Mouse (Mus musculus) ES-E14 (cell line): ENCODE data around the gene Pik3ip1.

Source experiments
- CHD2 ChIP-seq: IDR thresholded peaks from 2 replicates; pipeline ENCODE4 v1.6.1; 2014; ENCODE audit warnings: mild to moderate bottlenecking, low read depth, low read length, inconsistent platforms
- HCFC1 ChIP-seq: IDR thresholded peaks from 2 replicates; pipeline ENCODE4 v1.6.1; 2012; ENCODE audit warnings: low read length, inconsistent platforms, borderline replicate concordance; ENCODE audit not compliant: insufficient read depth
- MAFK ChIP-seq: IDR thresholded peaks from 2 replicates; pipeline ENCODE4 v1.6.1; 2014; ENCODE audit warnings: mild to moderate bottlenecking, low read depth, low read length, inconsistent platforms; ENCODE audit not compliant: insufficient read depth
- ZC3H11A ChIP-seq: IDR thresholded peaks from 2 replicates; pipeline ENCODE4 v1.6.1; 2012; ENCODE audit warnings: low read depth, mild to moderate bottlenecking, inconsistent platforms, low read length, borderline replicate concordance
- ZNF384 ChIP-seq: IDR thresholded peaks from 2 replicates; pipeline ENCODE4 v1.6.1; 2012; ENCODE audit warnings: low read depth, low read length, inconsistent platforms

- TF ChIP-seq HCFC1 = no peak
- TF ChIP-seq CHD2 = no peak
- no peak for TF ChIP-seq ZNF384
- TF ChIP-seq ZC3H11A = no peak
- TF ChIP-seq MAFK = no peak
These were observed 38.8 kb downstream of the Pik3ip1 start for GRCm38 (mm10) chr11:3368983-3369382.
